Mouse (Mus musculus): ENCODE results near the gene Cln5. TPM values are rescaled to one million over a fixed set of nuclear protein-coding genes. Genes with fewer than 3 reads are reported as not detected.
A peak's percentile ranks its signal among the peaks of the same experiment; 100 is the strongest.

Gene Cln5
- polyA plus RNA-seq, 1 experiment from 2014 or later, result 31.2 TPM

GRCm38 (mm10) chr14:103051159-103051769, 18.8 kb upstream of the Cln5 start:
- DNase-seq (peak; percentile 82), ATAC-seq (ENCODE audit: insufficient read depth) (peak; percentile 91)
- Histone ChIP-seq H3K36me3 (ENCODE audit: insufficient read depth) (no peaks in the 10 kb centered on the region), H3K4me1 (ENCODE audit: insufficient read depth) (no peaks in the 10 kb centered on the region), H3K9ac (no peak overlapping the region), H3K4me3 (ENCODE audit: low read depth, low read length) (no peak overlapping the region), H3K27me3 (ENCODE audit: insufficient read depth, low read length) (no peaks in the 10 kb centered on the region), H3K27ac (ENCODE audit: low read depth) (no peak overlapping the region), H3K4me2 (no peak overlapping the region), H3K9me3 (ENCODE audit: low read depth, low read length) (no peaks in the 10 kb centered on the region)
- WGBS, result 33% methylated on average over 8 of the region's 8 CpGs
- TF ChIP-seq CTCF (IDR thresholded peaks at IDR 0.05; ENCODE audit: low read depth), result peak; percentile 98

GRCm38 (mm10) chr14:103054731-103055130, 15.3 kb upstream of the Cln5 start:
- WGBS, result 78% methylated on average over 13 of the region's 13 CpGs
- no peak for ATAC-seq (ENCODE audit: insufficient read depth)
- no peaks in the 10 kb centered on the region for H3K36me3 ChIP-seq (ENCODE audit: insufficient read depth)

GRCm38 (mm10) chr14:103056601-103057000, 13.4 kb upstream of the Cln5 start:
- Histone ChIP-seq H3K36me3 (ENCODE audit: insufficient read depth) (no peaks in the 10 kb centered on the region), H3K9ac (no peak overlapping the region), H3K9me3 (ENCODE audit: low read depth, low read length) (no peaks in the 10 kb centered on the region), H3K27ac (ENCODE audit: low read depth) (no peak overlapping the region), H3K4me3 (ENCODE audit: low read depth, low read length) (no peak overlapping the region), H3K4me1 (ENCODE audit: insufficient read depth) (no peaks in the 10 kb centered on the region), H3K27me3 (ENCODE audit: insufficient read depth, low read length) (no peaks in the 10 kb centered on the region), H3K4me2 (no peak overlapping the region)
- no peak for TF ChIP-seq CTCF (IDR thresholded peaks at IDR 0.05; ENCODE audit: low read depth)
- DNase-seq, result no peak
- 82% methylated on average over 7 of the region's 7 CpGs for WGBS
- no peak for ATAC-seq (ENCODE audit: insufficient read depth)

More at GRCm38 (mm10) chr14:103054731-103055130, 15.3 kb upstream of the Cln5 start:
- H3K4me3 ChIP-seq (ENCODE audit: low read depth, low read length), result no peak overlapping the region
- no peaks in the 10 kb centered on the region for H3K4me1 ChIP-seq (ENCODE audit: insufficient read depth)
- H3K4me2 ChIP-seq, result no peak overlapping the region
- no peak overlapping the region for H3K9ac ChIP-seq
- no peak for DNase-seq
- no peaks in the 10 kb centered on the region for H3K9me3 ChIP-seq (ENCODE audit: low read depth, low read length)
- no peaks in the 10 kb centered on the region for H3K27me3 ChIP-seq (ENCODE audit: insufficient read depth, low read length)
- TF ChIP-seq CTCF (IDR thresholded peaks at IDR 0.05; ENCODE audit: low read depth), result no peak
- H3K27ac ChIP-seq (ENCODE audit: low read depth), result no peak overlapping the region

- Histone ChIP-seq H3K36me3 (ENCODE audit: insufficient read depth) (no peaks in the 10 kb centered on the region), H3K4me3 (ENCODE audit: low read depth, low read length) (no peak overlapping the region), H3K27ac (ENCODE audit: low read depth) (no peak overlapping the region), H3K27me3 (ENCODE audit: insufficient read depth, low read length) (no peaks in the 10 kb centered on the region), H3K9ac (no peak overlapping the region), H3K4me2 (no peak overlapping the region), H3K9me3 (ENCODE audit: low read depth, low read length) (no peaks in the 10 kb centered on the region), H3K4me1 (ENCODE audit: insufficient read depth) (no peaks in the 10 kb centered on the region)
- ATAC-seq (ENCODE audit: insufficient read depth) (peak; percentile 96), DNase-seq (peak; percentile 73)
- 34% methylated on average over 1 of the region's 1 CpGs for WGBS
- no peak for TF ChIP-seq CTCF (IDR thresholded peaks at IDR 0.05; ENCODE audit: low read depth)
Measured at GRCm38 (mm10) chr14:103058998-103059397, 11.0 kb upstream of the Cln5 start.

GRCm38 (mm10) chr14:103059495-103059894, 10.5 kb upstream of the Cln5 start:
- TF ChIP-seq CTCF (IDR thresholded peaks at IDR 0.05; ENCODE audit: low read depth), result no peak
- no peaks in the 10 kb centered on the region for H3K36me3 ChIP-seq (ENCODE audit: insufficient read depth)
- H3K9me3 ChIP-seq (ENCODE audit: low read depth, low read length), result no peaks in the 10 kb centered on the region
- no peak overlapping the region for H3K4me2 ChIP-seq
- ATAC-seq (ENCODE audit: insufficient read depth) (peak; percentile 55; the same call in 1 of the 2 replicates), DNase-seq (no peak)
- WGBS, result 82% methylated on average over 10 of the region's 10 CpGs
- no peak overlapping the region for H3K9ac ChIP-seq
- H3K4me1 ChIP-seq (ENCODE audit: insufficient read depth), result no peaks in the 10 kb centered on the region
- no peak overlapping the region for H3K4me3 ChIP-seq (ENCODE audit: low read depth, low read length)
- no peak overlapping the region for H3K27ac ChIP-seq (ENCODE audit: low read depth)
- no peaks in the 10 kb centered on the region for H3K27me3 ChIP-seq (ENCODE audit: insufficient read depth, low read length)

GRCm38 (mm10) chr14:103065294-103066167, 4.5 kb upstream of the Cln5 start:
- no peaks in the 10 kb centered on the region; the same call in 1 of the 2 replicates for H3K4me1 ChIP-seq (ENCODE audit: insufficient read depth)
- peak; percentile 76 for TF ChIP-seq CTCF (IDR thresholded peaks at IDR 0.05; ENCODE audit: low read depth)
- WGBS, result 6% methylated on average over 10 of the region's 10 CpGs
- H3K27me3 ChIP-seq (ENCODE audit: insufficient read depth, low read length), result no peaks in the 10 kb centered on the region
- H3K27ac ChIP-seq (ENCODE audit: low read depth), result no peak overlapping the region
- H3K4me2 ChIP-seq, result 0 out of 2 replicates have a peak overlapping the region, but pooled peaks have one; percentile 25
- ATAC-seq (ENCODE audit: insufficient read depth) (no peak), DNase-seq (peak; percentile 92)
- H3K36me3 ChIP-seq (ENCODE audit: insufficient read depth), result no peaks in the 10 kb centered on the region
- H3K9ac ChIP-seq, result no peak overlapping the region
- no peak overlapping the region for H3K4me3 ChIP-seq (ENCODE audit: low read depth, low read length)
- H3K9me3 ChIP-seq (ENCODE audit: low read depth, low read length), result no peaks in the 10 kb centered on the region

- 15% methylated on average over 12 of the region's 12 CpGs for WGBS
- ATAC-seq (ENCODE audit: insufficient read depth), result no peak
- no peaks in the 10 kb centered on the region for H3K9me3 ChIP-seq (ENCODE audit: low read depth, low read length)
- no peak for DNase-seq
- H3K36me3 ChIP-seq (ENCODE audit: insufficient read depth), result peaks cover 19% of the 10 kb centered on the region; the same call in 1 of the 2 replicates
- TF ChIP-seq CTCF (IDR thresholded peaks at IDR 0.05; ENCODE audit: low read depth), result no peak
- no peaks in the 10 kb centered on the region; the same call in 1 of the 2 replicates for H3K4me1 ChIP-seq (ENCODE audit: insufficient read depth)
- H3K27ac ChIP-seq (ENCODE audit: low read depth), result peak overlapping the region; percentile 87
- H3K4me2 ChIP-seq, result peak overlapping the region; percentile 97
- peak overlapping the region; percentile 75 for H3K9ac ChIP-seq
- H3K27me3 ChIP-seq (ENCODE audit: insufficient read depth, low read length), result no peaks in the 10 kb centered on the region
- H3K4me3 ChIP-seq (ENCODE audit: low read depth, low read length), result peak overlapping the region; percentile 69
Measured at GRCm38 (mm10) chr14:103069465-103069863, 552 bp upstream of the Cln5 start.
